Mouse (Mus musculus) forebrain, embryonic 14.5 days (tissue): Measurements from ENCODE around the gene Derl3. TPM values are rescaled to one million over a fixed set of nuclear protein-coding genes. Genes with fewer than 3 reads are reported as not detected.

Experiments
- ATAC-seq: fragments of 200-750 bp; cut with Nextera tagmentation; 2 replicates; pipeline ENCODE4 v1.8.0; 2017; ENCODE audit warnings: mild to moderate bottlenecking, moderate library complexity
- DNase-seq: peaks from one replicate; pipeline ENCODE4 v3.0.0-alpha.2; 2015; ENCODE audit warnings: low spot score
- H3K27ac ChIP-seq: fragments of 300-500 bp; sonication (generic); 2 replicates; pipeline ENCODE4 v1.5.1; 2014; ENCODE audit warnings: low read depth, mild to moderate bottlenecking, control low read depth, low read length, moderate library complexity
- H3K27me3 ChIP-seq: fragments of 300-500 bp; sonication (generic); replicated peaks from 2 replicates; pipeline ENCODE4 v1.6.1; 2014; ENCODE audit warnings: low read length, control low read depth, mixed read lengths; ENCODE audit not compliant: control insufficient read depth, insufficient read depth
- H3K36me3 ChIP-seq: fragments of 300-500 bp; sonication (generic); 2 replicates; pipeline ENCODE4 v1.6.1; 2014; ENCODE audit warnings: low read length, control low read depth; ENCODE audit not compliant: control insufficient read depth, insufficient read depth
- H3K4me1 ChIP-seq: fragments of 300-500 bp; sonication (generic); 2 replicates; pipeline ENCODE4 v1.6.1; 2014; ENCODE audit warnings: antibody characterized with exemption, low read length, control low read depth; ENCODE audit not compliant: control insufficient read depth, insufficient read depth
- H3K4me2 ChIP-seq: fragments of 300-500 bp; sonication (generic); 2 replicates; pipeline ENCODE4 v1.6.1; 2014; ENCODE audit warnings: mild to moderate bottlenecking, control low read depth, low read length
- H3K4me3 ChIP-seq: fragments of 300-500 bp; sonication (generic); 2 replicates; pipeline ENCODE4 v1.5.1; 2014; ENCODE audit warnings: low read depth, low read length, control low read depth
- H3K9ac ChIP-seq: fragments of 300-500 bp; sonication (generic); 2 replicates; pipeline ENCODE4 v1.6.1; 2014; ENCODE audit warnings: mild to moderate bottlenecking, low read length, control low read depth, moderate library complexity
- H3K9me3 ChIP-seq: fragments of 300-500 bp; sonication (generic); replicated peaks from 2 replicates; pipeline ENCODE4 v1.6.1; 2016; ENCODE audit warnings: low read length, control low read depth, mixed read lengths; ENCODE audit not compliant: control insufficient read depth
- WGBS: fragments of 180-500 bp; shearing (Covaris S2); extraction: QIAGEN DNeasy Blood & Tissue Kit; methylation state at CpG from one replicate; pipeline ENCODE4 v1.1.7; 2014; 5-methylcytosine and 5-hydroxymethylcytosine counted together
- polyA plus RNA-seq: library from polyadenylated mRNA; unstranded; fragments of >200 nt; fragmentation: Nextera tagmentation; extraction: Ambion mirVana; gene quantifications from 2 replicates; pipeline ENCODE4 v1.2.1, GENCODE M21; 2014

Gene Derl3
- polyA plus RNA-seq, 1 experiment from 2014 or later = 1.6 TPM

DNA sequence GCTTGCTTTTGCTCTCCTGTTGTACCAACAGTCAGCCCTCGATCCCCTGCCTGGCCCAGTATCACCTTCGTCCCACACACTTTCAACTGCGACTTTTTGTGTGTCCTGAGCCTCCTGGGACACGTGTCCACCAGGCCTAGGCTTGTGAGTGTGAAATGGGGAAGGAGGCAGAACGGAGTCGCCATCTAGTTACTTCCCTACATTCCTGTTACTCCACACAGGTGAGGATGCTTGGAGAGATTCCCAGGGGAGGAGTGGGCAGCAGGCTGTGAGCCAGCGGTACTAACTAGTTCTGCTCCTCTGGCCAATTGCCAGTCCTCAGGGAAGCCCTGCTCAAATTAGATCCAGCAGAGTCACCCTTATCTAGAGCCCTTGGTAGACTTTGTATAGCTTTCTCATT is 32.5 kb upstream of the Derl3 start:
- peaks cover 16% of the 10 kb centered on the region for H3K36me3 ChIP-seq
- H3K9ac ChIP-seq = peak overlapping the region; percentile 88; the same call in 1 of the 2 replicates
- 27% methylated on average over 7 of the region's 7 CpGs for WGBS
- ATAC-seq (no peak), DNase-seq (peak; percentile 64)
- H3K4me2 ChIP-seq = peak overlapping the region; percentile 68; the same call in 1 of the 2 replicates
- H3K9me3 ChIP-seq = no peaks in the 10 kb centered on the region
- H3K27me3 ChIP-seq = no peaks in the 10 kb centered on the region
- H3K4me3 ChIP-seq = no peak overlapping the region
- peak overlapping the region; percentile 80; the same call in 1 of the 2 replicates for H3K27ac ChIP-seq
- H3K4me1 ChIP-seq = peaks cover 18% of the 10 kb centered on the region

DNA sequence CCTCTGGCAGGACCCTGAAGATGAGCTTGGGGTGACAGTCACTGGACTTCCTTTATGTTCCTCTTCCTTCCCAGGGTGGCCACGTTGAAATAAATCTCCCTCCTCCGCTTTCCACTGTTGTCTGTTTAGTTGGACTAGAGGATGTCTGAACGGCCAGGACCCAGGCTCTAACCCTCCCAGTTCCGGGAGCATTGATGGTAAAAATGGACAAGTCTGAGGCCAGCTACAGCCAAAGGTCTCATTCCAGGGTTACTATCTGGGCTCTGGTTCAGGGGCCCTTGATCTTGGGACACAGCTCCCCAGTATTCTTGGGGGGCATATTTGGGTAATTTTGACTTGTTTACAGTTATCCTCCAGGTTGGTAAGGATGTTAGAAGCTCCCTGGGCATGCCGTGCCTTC is 31.6 kb upstream of the Derl3 start:
- DNase-seq (no peak), ATAC-seq (no peak)
- H3K27ac ChIP-seq = peak overlapping the region; percentile 33; the same call in 1 of the 2 replicates
- H3K36me3 ChIP-seq = peaks cover 16% of the 10 kb centered on the region
- H3K9ac ChIP-seq = no peak overlapping the region
- no peaks in the 10 kb centered on the region for H3K27me3 ChIP-seq
- WGBS = 83% methylated on average over 5 of the region's 5 CpGs
- no peaks in the 10 kb centered on the region for H3K9me3 ChIP-seq
- H3K4me2 ChIP-seq = no peak overlapping the region
- peaks cover 18% of the 10 kb centered on the region for H3K4me1 ChIP-seq
- H3K4me3 ChIP-seq = no peak overlapping the region

DNA sequence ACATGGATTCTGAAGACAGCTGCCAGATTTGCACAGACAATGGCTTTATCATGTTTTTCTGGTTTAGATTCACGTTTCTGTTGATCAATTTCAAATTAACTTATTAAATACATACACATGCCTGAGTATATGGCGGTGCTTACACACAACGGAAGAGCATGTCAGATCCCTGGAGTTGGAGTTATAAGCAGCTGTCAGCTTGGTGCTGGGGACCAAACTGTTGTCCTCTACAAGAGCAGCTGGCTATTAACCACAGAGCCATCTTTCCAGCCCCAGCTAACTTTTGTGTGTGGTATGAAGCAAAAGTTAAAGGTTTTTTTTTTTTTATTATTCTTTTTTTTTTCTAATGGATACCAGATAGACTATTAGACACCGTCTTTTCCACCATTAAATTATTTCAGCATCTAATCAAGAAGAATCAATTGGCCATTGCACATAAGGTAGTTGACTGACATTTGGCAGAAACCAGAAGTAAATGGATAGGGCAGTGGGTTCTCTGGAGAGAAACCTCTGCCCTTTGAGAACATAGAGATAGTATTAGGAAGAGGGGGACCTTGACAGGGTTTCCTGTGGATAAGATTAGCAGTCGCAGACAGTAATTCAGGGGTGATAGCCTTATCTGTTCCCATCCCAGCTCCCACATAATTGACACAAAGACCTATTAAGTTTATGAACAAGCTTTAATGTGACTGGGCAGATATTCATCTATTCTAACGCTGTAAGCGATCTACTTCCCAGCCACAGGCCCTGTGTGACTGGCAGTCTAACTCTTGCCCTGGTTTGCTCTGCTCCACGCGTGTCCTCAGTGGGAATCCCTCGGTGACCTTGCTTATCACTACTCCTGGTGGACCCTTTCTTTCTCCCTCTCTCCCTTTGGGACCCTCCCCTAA is 20.9 kb upstream of the Derl3 start:
- Histone ChIP-seq H3K4me2 (peak overlapping the region; percentile 63), H3K36me3 (no peaks in the 10 kb centered on the region), H3K27ac (peak overlapping the region; percentile 65), H3K4me3 (peak overlapping the region; percentile 28), H3K9ac (peak overlapping the region; percentile 50; the same call in 1 of the 2 replicates), H3K9me3 (no peaks in the 10 kb centered on the region), H3K4me1 (peaks cover 14% of the 10 kb centered on the region), H3K27me3 (no peaks in the 10 kb centered on the region)
- ATAC-seq (peak; percentile 19; the same call in 1 of the 2 replicates), DNase-seq (no peak)
- WGBS = 38% methylated on average over 10 of the region's 10 CpGs

DNA sequence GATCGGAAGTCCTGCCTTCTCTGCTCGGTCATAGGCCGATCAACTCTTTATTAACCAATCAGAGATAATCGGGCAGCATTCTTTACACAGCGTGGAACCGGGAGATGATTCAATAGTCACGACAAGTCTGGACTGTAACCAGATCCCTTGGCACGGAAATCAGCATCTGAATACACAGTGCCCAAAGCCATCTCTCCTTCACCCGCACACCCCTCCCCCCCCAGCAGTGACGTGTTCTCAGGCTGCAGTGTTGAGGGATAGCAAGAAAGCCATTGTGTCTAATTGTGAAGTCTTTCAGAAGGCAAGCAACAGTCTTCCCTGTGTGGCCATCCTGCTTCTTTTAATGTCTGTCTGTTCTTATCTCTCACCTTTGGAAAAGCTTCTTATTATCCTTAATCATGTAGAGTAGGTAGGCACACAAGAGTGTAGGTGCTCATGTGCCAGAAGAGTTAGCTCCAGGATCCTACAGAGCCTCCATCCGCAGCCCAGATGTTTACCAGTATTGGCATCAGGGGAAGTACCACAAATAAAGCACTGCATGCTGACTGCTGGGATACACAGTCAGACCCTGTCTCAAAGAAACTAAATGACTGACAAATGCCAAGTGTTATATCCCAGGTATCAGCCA is 20.2 kb upstream of the Derl3 start:
- Histone ChIP-seq H3K27me3 (no peaks in the 10 kb centered on the region), H3K4me1 (peaks cover 14% of the 10 kb centered on the region), H3K4me2 (peak overlapping the region; percentile 63), H3K9ac (peak overlapping the region; percentile 61), H3K9me3 (no peaks in the 10 kb centered on the region), H3K36me3 (no peaks in the 10 kb centered on the region), H3K4me3 (peak overlapping the region; percentile 28), H3K27ac (peak overlapping the region; percentile 85)
- 1% methylated on average over 11 of the region's 11 CpGs for WGBS
- DNase-seq = peak; percentile 97
- ATAC-seq = peak; percentile 98

DNA sequence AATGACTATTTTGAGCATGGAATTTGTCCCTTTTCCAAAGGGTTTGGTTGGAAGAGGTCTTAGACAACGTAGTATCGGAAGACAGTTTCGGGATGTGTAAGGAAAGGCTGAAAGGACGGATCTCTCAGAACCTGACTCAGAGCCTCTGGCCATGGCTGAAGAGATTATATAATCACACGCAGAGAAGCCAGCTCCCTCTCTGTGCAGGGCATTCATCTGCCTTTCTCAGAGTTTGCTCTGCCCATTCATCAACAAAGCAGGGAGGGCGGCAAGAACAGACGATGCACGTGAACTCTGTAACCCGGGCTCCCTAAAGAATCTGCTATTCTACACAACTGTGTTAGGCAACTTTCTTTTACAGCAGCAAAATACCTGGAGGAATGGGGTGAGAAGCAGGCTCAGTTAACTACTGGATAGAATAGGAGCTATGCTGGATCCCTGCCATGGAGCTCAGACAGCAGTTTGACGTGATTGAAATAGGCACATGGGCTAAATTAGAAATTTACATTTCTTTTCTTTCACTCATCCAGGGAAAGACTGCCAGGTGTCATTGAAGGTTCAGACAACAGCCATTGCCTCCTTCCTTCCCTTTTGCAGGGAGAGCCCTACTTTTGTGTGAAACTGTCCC is 19.6 kb upstream of the Derl3 start:
- peak overlapping the region; percentile 63 for H3K4me2 ChIP-seq
- DNase-seq = peak; percentile 66
- H3K27ac ChIP-seq = peak overlapping the region; percentile 85; the same call in 1 of the 2 replicates
- peak overlapping the region; percentile 28; the same call in 1 of the 2 replicates for H3K4me3 ChIP-seq
- peaks cover 14% of the 10 kb centered on the region for H3K4me1 ChIP-seq
- peak overlapping the region; percentile 61 for H3K9ac ChIP-seq
- ATAC-seq = no peak
- no peaks in the 10 kb centered on the region for H3K36me3 ChIP-seq
- 6% methylated on average over 10 of the region's 10 CpGs for WGBS
- no peaks in the 10 kb centered on the region for H3K9me3 ChIP-seq
- no peaks in the 10 kb centered on the region for H3K27me3 ChIP-seq

DNA sequence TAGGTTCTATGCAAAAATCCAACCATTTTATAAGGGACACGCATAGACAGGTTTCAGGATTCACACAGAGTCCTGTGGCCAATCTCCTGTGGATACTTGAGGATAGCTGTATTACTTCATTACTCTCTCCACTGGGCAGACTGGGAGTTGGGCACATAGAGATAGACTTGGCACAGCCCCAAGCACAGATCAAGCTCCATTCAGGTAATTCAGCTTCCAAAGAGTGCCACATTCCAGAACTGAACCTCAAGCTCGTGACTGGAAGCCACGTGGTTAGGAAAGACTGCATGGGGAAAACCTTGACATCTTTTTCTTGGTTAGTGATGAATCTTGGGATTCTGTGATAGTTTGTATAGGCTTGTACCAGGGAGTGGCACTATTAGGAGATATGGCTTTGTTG is 14.4 kb upstream of the Derl3 start:
- ATAC-seq (no peak), DNase-seq (no peak)
- peaks cover 14% of the 10 kb centered on the region for H3K4me1 ChIP-seq
- 76% methylated on average over 3 of the region's 3 CpGs for WGBS
- no peak overlapping the region for H3K4me2 ChIP-seq
- H3K4me3 ChIP-seq = no peak overlapping the region
- no peak overlapping the region for H3K9ac ChIP-seq
- H3K9me3 ChIP-seq = no peaks in the 10 kb centered on the region
- no peaks in the 10 kb centered on the region for H3K27me3 ChIP-seq
- no peak overlapping the region for H3K27ac ChIP-seq
- no peaks in the 10 kb centered on the region for H3K36me3 ChIP-seq

DNA sequence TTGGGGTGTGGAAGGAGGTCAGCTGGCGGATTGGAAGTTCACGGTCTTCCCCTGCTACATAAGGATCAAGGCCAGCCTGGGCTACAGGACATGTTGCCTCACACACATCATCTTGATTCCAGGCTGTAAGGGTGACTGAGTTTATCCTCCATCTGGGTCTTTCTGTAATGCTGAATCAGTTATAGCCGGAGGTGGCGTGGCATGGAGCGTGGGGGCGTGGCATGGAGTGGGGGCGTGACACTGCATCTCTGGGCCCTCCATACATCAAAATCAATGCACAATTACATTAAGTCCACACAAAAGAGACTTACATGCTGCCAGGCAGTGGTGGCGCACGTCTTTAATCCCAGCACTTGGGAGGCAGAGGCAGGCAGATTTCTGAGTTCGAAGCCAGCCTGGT is 12.9 kb upstream of the Derl3 start:
- peak overlapping the region; percentile 59; the same call in 1 of the 2 replicates for H3K27ac ChIP-seq
- ATAC-seq (no peak), DNase-seq (no peak)
- H3K36me3 ChIP-seq = no peaks in the 10 kb centered on the region
- no peaks in the 10 kb centered on the region for H3K9me3 ChIP-seq
- WGBS = 92% methylated on average over 10 of the region's 10 CpGs
- no peaks in the 10 kb centered on the region for H3K27me3 ChIP-seq
- H3K9ac ChIP-seq = no peak overlapping the region
- no peak overlapping the region for H3K4me2 ChIP-seq
- no peak overlapping the region for H3K4me3 ChIP-seq
- H3K4me1 ChIP-seq = peaks cover 12% of the 10 kb centered on the region

DNA sequence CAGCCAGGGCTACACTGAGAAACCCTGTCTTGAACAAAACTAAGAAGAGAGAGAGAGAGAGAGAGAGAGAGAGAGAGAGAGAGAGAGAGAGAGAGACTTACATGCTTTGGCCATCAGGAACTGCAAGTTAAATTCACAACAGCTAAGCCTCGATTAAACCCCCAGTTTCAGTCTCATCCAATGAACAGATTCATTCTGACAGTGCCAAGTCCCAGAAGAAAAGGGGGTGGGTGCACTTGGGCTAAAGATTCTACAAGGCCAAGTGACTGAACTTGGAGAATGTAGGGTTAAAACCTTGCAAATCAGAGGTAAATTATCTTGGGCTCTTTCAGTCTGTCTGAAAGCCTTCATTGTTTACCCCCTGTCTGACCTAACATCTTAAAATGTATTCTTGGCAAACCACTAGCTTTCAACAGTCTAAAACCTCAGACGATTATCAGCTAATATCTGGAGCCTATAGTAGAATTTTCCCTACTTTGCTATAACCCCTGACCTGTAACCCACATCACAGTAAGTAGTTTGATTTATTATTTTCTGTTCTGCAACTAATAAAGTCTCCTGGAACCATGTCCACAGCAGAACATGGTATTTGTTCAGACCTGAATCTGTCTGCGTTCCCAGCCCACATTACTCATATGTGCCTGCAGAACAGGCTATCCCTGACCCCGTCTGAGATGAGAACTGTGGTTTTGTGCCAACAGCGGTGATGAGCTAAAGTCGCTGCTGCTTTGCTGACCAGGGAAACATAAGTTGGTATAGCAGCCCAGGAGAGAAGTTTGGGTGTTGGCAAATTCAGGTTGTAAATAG is 12.2 kb upstream of the Derl3 start:
- Histone ChIP-seq H3K4me2 (no peak overlapping the region), H3K4me3 (no peak overlapping the region), H3K4me1 (peaks cover 12% of the 10 kb centered on the region), H3K27me3 (no peaks in the 10 kb centered on the region), H3K9me3 (no peaks in the 10 kb centered on the region), H3K36me3 (no peaks in the 10 kb centered on the region), H3K9ac (no peak overlapping the region), H3K27ac (peak overlapping the region; percentile 59; the same call in 1 of the 2 replicates)
- WGBS = 31% methylated on average over 6 of the region's 6 CpGs
- DNase-seq (peak; percentile 44), ATAC-seq (no peak)
